Comparison of ENCODE assay signal across 10 mouse cellular contexts in the genomic region with DNA sequence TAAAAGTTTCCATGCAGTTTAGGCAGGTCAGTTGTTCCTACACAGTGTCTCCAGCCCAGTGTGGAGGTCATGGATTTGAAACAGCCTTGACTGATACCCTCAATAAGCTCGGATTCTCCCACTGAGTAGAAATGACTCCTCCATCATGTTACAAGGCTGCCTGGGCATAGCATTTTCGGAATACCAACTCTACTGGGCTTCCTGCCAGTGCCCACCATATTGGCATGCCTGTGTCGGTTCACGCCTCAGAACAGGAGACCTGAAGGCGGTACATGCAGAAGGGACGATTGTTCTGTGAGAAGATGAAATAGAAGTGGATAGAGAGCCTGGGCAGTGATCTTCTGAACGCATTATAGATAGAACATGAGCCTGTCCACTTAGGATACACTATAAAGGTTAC. TPM values are rescaled to one million over a fixed set of nuclear protein-coding genes. Genes with fewer than 3 reads are reported as not detected.
DNase-seq lines count a peak whose midpoint lies in the region; ATAC-seq and TF ChIP-seq lines count a peak whose summit lies in the region.
"Had no signal": no experiment of that assay in that cellular context is flagged by ENCODE, and none has a peak within 500 bp of the region (broad histone marks: within the 10 kb centered on the region; RNA-seq: fewer than 3 reads in every experiment).

No protein-coding gene starts in this region.

- no peaks in the 10 kb centered on the region for H3K9me3 ChIP-seq in kidney, embryonic 15.5 days (replicated peaks)
- no peaks in the 10 kb centered on the region for H3K9me3 ChIP-seq in embryonic facial prominence, embryonic 10.5 days
- H3K9me3 ChIP-seq in limb, embryonic 13.5 days = no peaks in the 10 kb centered on the region

- TF ChIP-seq POLR2A in kidney, adult 2 months (IDR thresholded peaks at IDR 0.05; ENCODE audit: low read depth, low read length) = no peak

- no peak overlapping the region for H3K9ac ChIP-seq in kidney, embryonic 15.5 days
- no peak overlapping the region for H3K9ac ChIP-seq in limb, embryonic 13.5 days

- DNase-seq in adrenal gland, postnatal 14 days = peak; percentile 7
- no peak for DNase-seq in adrenal gland, adult 18-20 months (ENCODE audit: low spot score in 2 of 2)
- no peak for DNase-seq in kidney, adult 2 months
- DNase-seq in embryonic facial prominence, embryonic 10.5 days (ENCODE audit: low spot score) = no peak
- no peak for DNase-seq in urinary bladder, adult 18-20 months (ENCODE audit: low spot score in 2 of 2)
- DNase-seq in spleen, postnatal 14 days (ENCODE audit: low spot score in 2 of 2) = no peak
- DNase-seq: midbrain, embryonic 14.5 days; spleen, adult 18-20 months had no signal

- ATAC-seq in kidney, embryonic 15.5 days (replicated peaks; ENCODE audit: low FRiP score) = no peak
- ATAC-seq in limb, embryonic 13.5 days (ENCODE audit: low FRiP score, low read depth) = no peak

- no peak for TF ChIP-seq CTCF in kidney, adult 2 months (conservative IDR thresholded peaks at IDR 0.05; ENCODE audit: insufficient read depth, insufficient read length, low read depth, low read length)

- peaks cover 32% of the 10 kb centered on the region for H3K36me3 ChIP-seq in kidney, embryonic 15.5 days
- H3K36me3 ChIP-seq in kidney, adult 2 months (ENCODE audit: control insufficient read depth, insufficient read depth, low read length) = no peaks in the 10 kb centered on the region
- peaks cover 45% of the 10 kb centered on the region for H3K36me3 ChIP-seq in embryonic facial prominence, embryonic 10.5 days (replicated peaks)
- peaks cover 27% of the 10 kb centered on the region for H3K36me3 ChIP-seq in limb, embryonic 13.5 days

- peak overlapping the region; percentile 86 for H3K27ac ChIP-seq in kidney, embryonic 15.5 days
- H3K27ac ChIP-seq in kidney, adult 2 months (ENCODE audit: insufficient read depth, low read depth, low read length) = no peak overlapping the region
- H3K27ac ChIP-seq in embryonic facial prominence, embryonic 10.5 days (replicated peaks) = peak overlapping the region; percentile 93
- peak overlapping the region; percentile 99 for H3K27ac ChIP-seq in limb, embryonic 13.5 days

- H3K4me2 ChIP-seq in kidney, embryonic 15.5 days = no peak overlapping the region
- peak overlapping the region; percentile 48 for H3K4me2 ChIP-seq in limb, embryonic 13.5 days (replicated peaks)

- peaks cover 38% of the 10 kb centered on the region for H3K4me1 ChIP-seq in kidney, embryonic 15.5 days
- H3K4me1 ChIP-seq in kidney, adult 2 months (ENCODE audit: control insufficient read depth, insufficient read depth, low read length) = peaks cover 11% of the 10 kb centered on the region; the same call in 1 of the 2 replicates
- H3K4me1 ChIP-seq in embryonic facial prominence, embryonic 10.5 days = peaks cover 56% of the 10 kb centered on the region
- peaks cover 56% of the 10 kb centered on the region for H3K4me1 ChIP-seq in limb, embryonic 13.5 days

- H3K27me3 ChIP-seq in kidney, embryonic 15.5 days = no peaks in the 10 kb centered on the region
- no peaks in the 10 kb centered on the region for H3K27me3 ChIP-seq in kidney, adult 2 months (replicated peaks; ENCODE audit: control insufficient read depth, insufficient read depth, low read length)
- no peaks in the 10 kb centered on the region for H3K27me3 ChIP-seq in embryonic facial prominence, embryonic 10.5 days (replicated peaks; ENCODE audit: low read depth, poor library complexity, severe bottlenecking)
- no peaks in the 10 kb centered on the region for H3K27me3 ChIP-seq in limb, embryonic 13.5 days

- H3K4me3 ChIP-seq in kidney, embryonic 15.5 days (replicated peaks) = no peak overlapping the region
- no peak overlapping the region for H3K4me3 ChIP-seq in kidney, adult 2 months (ENCODE audit: insufficient read depth, low read depth, low read length)
- H3K4me3 ChIP-seq in embryonic facial prominence, embryonic 10.5 days = no peak overlapping the region
- H3K4me3 ChIP-seq in limb, embryonic 13.5 days = no peak overlapping the region

- WGBS in kidney, embryonic 15.5 days = 82% methylated on average over 7 of the region's 7 CpGs
- WGBS in kidney, adult 2 months = 82% methylated on average over 7 of the region's 7 CpGs
- WGBS in embryonic facial prominence, embryonic 10.5 days = 86% methylated on average over 7 of the region's 7 CpGs
- 74% methylated on average over 7 of the region's 7 CpGs for WGBS in limb, embryonic 13.5 days

RNA-seq across cellular contexts. Expression of a gene that starts 53.9 kb away (rescaled TPM):
- total RNA-seq in adrenal gland, postnatal 14 days (2021) = 8.5 and 72.3 TPM in 2 replicates
- total RNA-seq in adrenal gland, adult 18-20 months (2021) = 1 to 10 TPM; 2.5 to 3.9 TPM
- polyA plus RNA-seq in kidney, embryonic 15.5 days (2015; fragmentation: Nextera tagmentation; extraction: Ambion mirVana) = 72.7 and 76.0 TPM in 2 replicates
- 2.6 and 2.7 TPM in 2 replicates for polyA plus RNA-seq in kidney, adult 2 months (2012; rRNA removed)
- polyA plus RNA-seq in embryonic facial prominence, embryonic 10.5 days (2016; fragmentation: Nextera tagmentation; extraction: Ambion mirVana) = 53.5 and 57.2 TPM in 2 replicates
- polyA plus RNA-seq in limb, embryonic 13.5 days (2015; fragmentation: Nextera tagmentation; extraction: Ambion mirVana) = 76.7 and 85.9 TPM in 2 replicates

Comparison
In these comparisons a context has a peak if more than half of its experiments do, and no peak if none do; other contexts are left out.
1. RNA of a gene that starts 53.9 kb away (polyA plus RNA-seq): 76.7 to 85.9 TPM in limb, embryonic 13.5 days, 72.7 to 76.0 TPM in kidney, embryonic 15.5 days and 53.5 to 57.2 TPM in embryonic facial prominence, embryonic 10.5 days; 2.6 to 2.7 TPM in kidney, adult 2 months; every median in the first group is over 10 times any median in the second.